Mouse (Mus musculus) stomach, postnatal 0 days (tissue): Measurements from ENCODE around the gene Rtkn. TPM values are rescaled to one million over a fixed set of nuclear protein-coding genes. Genes with fewer than 3 reads are reported as not detected.
A peak's percentile ranks its signal among the peaks of the same experiment; 100 is the strongest.
"Not testable (repeated sequence)": the region's sequence is repeated elsewhere in the genome, so short reads cannot be mapped to it uniquely, and the experiment has no call there.

ENCODE experiments used
- ATAC-seq: fragments of 200-750 bp; cut with Nextera tagmentation; 2 replicates; pipeline ENCODE4 v1.8.0; 2017; ENCODE audit not compliant: low FRiP score, low TSS enrichment
- DNase-seq: peaks from one replicate; pipeline ENCODE4 v3.0.0-alpha.2; 2016; ENCODE audit warnings: low spot score
- H3K27ac ChIP-seq: fragments of 300-500 bp; sonication (generic); replicated peaks from 2 replicates; pipeline ENCODE4 v1.5.1; 2014; ENCODE audit warnings: mild to moderate bottlenecking, control low read depth
- H3K27me3 ChIP-seq: fragments of 300-500 bp; sonication (generic); 2 replicates; pipeline ENCODE4 v1.6.1; 2014; ENCODE audit warnings: low read length; ENCODE audit not compliant: control insufficient read depth, insufficient read depth
- H3K36me3 ChIP-seq: fragments of 300-500 bp; sonication (generic); 2 replicates; pipeline ENCODE4 v1.6.1; 2014; ENCODE audit warnings: low read length, mixed read lengths; ENCODE audit not compliant: control insufficient read depth, insufficient read depth
- H3K4me1 ChIP-seq: fragments of 300-500 bp; sonication (generic); replicated peaks from 2 replicates; pipeline ENCODE4 v1.6.1; 2014; ENCODE audit warnings: antibody characterized with exemption; ENCODE audit not compliant: control insufficient read depth, insufficient read depth
- H3K4me2 ChIP-seq: fragments of 300-500 bp; sonication (generic); replicated peaks from 2 replicates; pipeline ENCODE4 v1.6.1; 2014; ENCODE audit warnings: low read depth, mild to moderate bottlenecking, control low read depth, moderate library complexity
- H3K4me3 ChIP-seq: fragments of 300-500 bp; sonication (generic); 2 replicates; pipeline ENCODE4 v1.5.1; 2014; ENCODE audit warnings: low read depth, low read length, control low read depth
- H3K9ac ChIP-seq: fragments of 300-500 bp; sonication (generic); 2 replicates; pipeline ENCODE4 v1.6.1; 2014; ENCODE audit warnings: mild to moderate bottlenecking, low read length, control low read depth, mixed read lengths
- H3K9me3 ChIP-seq: fragments of 300-500 bp; sonication (generic); 2 replicates; pipeline ENCODE4 v1.6.1; 2016; ENCODE audit warnings: low read length; ENCODE audit not compliant: control insufficient read depth
- CTCF ChIP-seq: IDR thresholded peaks from 2 replicates; pipeline ENCODE4 v1.5.1; 2016; ENCODE audit warnings: antibody characterized with exemption, low read depth, mild to moderate bottlenecking, moderate library complexity
- EP300 ChIP-seq: optimal IDR thresholded peaks from 2 replicates; pipeline ENCODE3; 2016; ENCODE audit warnings: antibody characterized with exemption
- WGBS: fragments of 180-500 bp; shearing (Covaris S2); extraction: QIAGEN DNeasy Blood & Tissue Kit; methylation state at CpG from one replicate; pipeline ENCODE4 v1.1.7; 2014; 5-methylcytosine and 5-hydroxymethylcytosine counted together
- polyA plus RNA-seq: library from polyadenylated mRNA; unstranded; fragments of >200 nt; fragmentation: Nextera tagmentation; extraction: Ambion mirVana; gene quantifications from 2 replicates; pipeline ENCODE4 v1.2.1, GENCODE M21; 2015

Rtkn gene
- polyA plus RNA-seq, 1 experiment from 2014 or later = 18.5 TPM

DNA sequence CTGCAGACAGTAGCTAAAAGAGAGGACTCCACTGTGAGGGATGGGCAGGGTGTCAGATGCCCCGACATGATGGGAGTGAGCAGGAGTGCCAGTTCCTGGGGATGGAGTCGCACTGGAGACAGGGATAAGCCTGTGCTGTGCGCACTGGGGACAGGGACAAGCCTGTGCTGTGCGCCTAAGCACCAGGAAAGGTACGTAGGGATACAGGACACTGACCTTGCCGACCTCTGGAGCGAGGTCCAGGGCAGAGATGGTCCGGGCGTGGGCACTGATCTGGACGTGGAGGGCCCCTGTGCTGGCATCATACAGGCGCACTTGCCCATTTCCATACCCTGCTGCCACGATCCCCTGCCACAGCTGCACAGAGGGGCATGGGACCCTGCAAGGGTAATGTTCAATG, 17.8 kb downstream of the Rtkn start:
- no peak overlapping the region for H3K9ac ChIP-seq
- H3K36me3 ChIP-seq = peaks cover 7% of the 10 kb centered on the region; the same call in 1 of the 2 replicates
- ATAC-seq (no peak), DNase-seq (no peak)
- no peaks in the 10 kb centered on the region for H3K4me1 ChIP-seq
- no peak overlapping the region for H3K4me2 ChIP-seq
- H3K9me3 ChIP-seq = no peaks in the 10 kb centered on the region
- H3K27me3 ChIP-seq = no peaks in the 10 kb centered on the region
- TF ChIP-seq CTCF (no peak), EP300 (no peak)
- H3K27ac ChIP-seq = no peak overlapping the region
- H3K4me3 ChIP-seq = no peak overlapping the region
- WGBS = 88% methylated on average over 12 of the region's 12 CpGs

DNA sequence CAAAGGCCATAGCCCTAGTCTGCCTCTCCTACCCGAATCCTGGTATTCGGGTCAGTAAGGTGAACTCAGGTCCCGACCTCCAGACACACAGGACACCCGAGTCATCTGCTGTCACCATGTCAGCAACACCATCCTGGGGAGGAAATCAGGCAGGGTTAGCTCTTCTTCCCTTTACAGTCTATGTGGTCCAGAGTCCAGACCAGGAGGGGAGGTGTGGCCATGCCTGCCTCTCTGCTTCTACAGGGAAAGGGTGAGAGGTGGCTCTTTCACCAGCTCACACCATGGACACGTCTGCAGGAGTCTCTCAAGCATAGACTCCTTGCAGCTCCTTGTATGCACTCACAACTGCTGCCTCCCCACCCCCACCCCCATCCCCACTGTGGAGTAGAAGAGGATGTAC, 18.2 kb downstream of the Rtkn start:
- Histone ChIP-seq H3K36me3 (0 out of 2 replicates have a peak, but pooled peaks cover 5% of the 10 kb centered on the region), H3K4me1 (no peaks in the 10 kb centered on the region), H3K27me3 (no peaks in the 10 kb centered on the region), H3K4me2 (no peak overlapping the region), H3K9ac (no peak overlapping the region), H3K27ac (no peak overlapping the region), H3K9me3 (no peaks in the 10 kb centered on the region), H3K4me3 (no peak overlapping the region)
- TF ChIP-seq EP300 (no peak), CTCF (no peak)
- WGBS = 82% methylated on average over 5 of the region's 5 CpGs
- no peak for DNase-seq
- no peak for ATAC-seq

DNA sequence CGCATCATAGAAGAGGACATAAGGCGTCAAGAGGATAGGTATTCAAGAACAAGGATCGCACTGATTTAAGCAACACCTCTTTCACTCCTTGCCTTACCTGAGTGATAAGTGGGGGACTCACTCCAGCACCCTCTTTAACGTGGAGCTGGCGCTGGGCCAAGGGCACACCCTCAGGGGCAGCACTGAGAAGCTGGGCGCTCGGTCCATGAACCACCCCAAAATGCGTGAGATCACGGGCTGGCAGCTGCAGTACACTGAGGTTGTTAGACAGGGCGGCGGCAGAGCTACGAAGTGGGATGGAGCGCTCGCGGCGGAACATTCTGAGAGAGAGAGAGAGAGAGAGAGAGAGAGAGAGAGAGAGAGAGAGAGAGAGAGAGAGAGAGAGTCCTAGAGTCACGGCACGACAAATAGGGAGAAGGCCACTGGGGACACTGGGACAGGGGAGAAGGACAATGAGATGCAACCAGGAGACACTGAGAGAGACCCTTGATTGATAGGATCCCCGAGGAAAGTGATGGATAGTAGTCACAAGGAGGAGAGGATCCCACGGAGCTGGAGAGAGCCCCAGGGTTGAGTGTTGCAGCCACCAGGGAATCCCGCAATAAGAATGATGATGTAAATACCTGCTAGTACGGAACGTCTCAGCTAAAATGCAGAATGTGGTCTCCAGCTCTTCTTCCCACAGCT, 20.4 kb downstream of the Rtkn start:
- Histone ChIP-seq H3K27me3 (no peaks in the 10 kb centered on the region), H3K4me3 (peak overlapping the region; percentile 50), H3K9me3 (no peaks in the 10 kb centered on the region), H3K9ac (peak overlapping the region; percentile 48), H3K4me2 (peak overlapping the region; percentile 81), H3K36me3 (0 out of 2 replicates have a peak, but pooled peaks cover 2% of the 10 kb centered on the region), H3K27ac (no peak overlapping the region), H3K4me1 (no peaks in the 10 kb centered on the region)
- 0 out of 2 replicates have a peak, but pooled peaks have one; percentile 16 for ATAC-seq
- WGBS = 8% methylated on average over 23 of the region's 23 CpGs
- no peak for DNase-seq
- no peak for TF ChIP-seq EP300
- no peak for TF ChIP-seq CTCF

DNA sequence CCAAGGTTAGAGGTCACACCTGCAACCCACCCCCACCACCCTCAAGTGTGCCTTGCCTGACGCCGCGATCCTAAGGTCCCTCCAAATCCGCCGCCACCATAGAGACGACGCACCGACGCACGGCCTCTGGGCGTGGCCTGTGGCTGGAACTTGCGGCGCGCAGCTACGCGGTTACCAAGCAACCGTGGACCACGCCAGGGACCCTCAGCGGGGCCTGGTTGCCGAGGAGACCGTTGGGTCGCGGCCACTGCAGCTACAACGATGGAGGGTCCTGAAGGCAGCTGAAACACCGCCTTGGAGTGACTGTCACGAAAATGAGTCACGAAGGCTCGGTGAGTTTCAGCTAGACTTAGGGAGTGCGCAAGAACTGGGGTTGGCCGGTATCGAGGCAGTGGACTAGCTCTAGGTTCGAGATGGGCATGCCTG, 21.0 kb downstream of the Rtkn start, which contains the start of the genes Wdr54 and 1700003E16Rik:
Gene Wdr54, minus strand, starts transcription at position 139 of the 426 bp plus-strand sequence.
Gene 1700003E16Rik, plus strand, starts transcription at position 146 of the 426 bp plus-strand sequence.
- peak; percentile 61 for DNase-seq
- TF ChIP-seq EP300 (no peak), CTCF (no peak)
- WGBS = 1% methylated on average over 32 of the region's 32 CpGs
- Histone ChIP-seq H3K4me2 (peak within 1 kb of the TSS; percentile 81), H3K9ac (peak within 1 kb of the TSS; percentile 48), H3K27ac (no peak within 1 kb of the TSS), H3K9me3 (no peaks in the 10 kb centered on the region), H3K4me1 (no peaks in the 10 kb centered on the region), H3K4me3 (peak within 1 kb of the TSS; percentile 50), H3K36me3 (0 out of 2 replicates have a peak, but pooled peaks cover 2% of the 10 kb centered on the region), H3K27me3 (0 out of 2 replicates have a peak, but pooled peaks cover 2% of the 10 kb centered on the region)
- peak; percentile 52; the same call in 1 of the 2 replicates for ATAC-seq

DNA sequence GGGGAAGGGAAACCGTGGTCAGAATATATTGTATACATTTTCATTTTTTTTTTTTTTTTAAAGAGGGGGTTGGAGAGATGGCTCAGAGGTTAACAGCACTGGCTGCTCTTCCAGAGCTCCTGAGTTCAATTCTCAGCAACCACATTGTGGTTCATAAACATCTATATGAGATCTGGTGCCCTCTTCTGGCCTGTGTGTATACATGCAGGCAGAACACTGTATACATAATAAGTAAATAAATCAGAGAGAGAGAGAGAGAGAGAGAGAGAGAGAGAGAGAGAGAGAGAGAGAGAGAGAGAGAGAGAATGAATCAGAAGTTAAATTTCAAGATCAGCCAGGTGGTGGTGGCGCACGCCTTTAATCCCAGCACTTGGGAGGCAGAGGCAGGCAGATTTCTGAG, 24.2 kb downstream of the Rtkn start:
- DNase-seq = peak; percentile 54
- not testable (repeated sequence) for H3K4me1 ChIP-seq, H3K27ac ChIP-seq, H3K36me3 ChIP-seq, H3K9ac ChIP-seq, H3K4me3 ChIP-seq, H3K4me2 ChIP-seq, H3K9me3 ChIP-seq
- 19% methylated on average over 3 of the region's 3 CpGs for WGBS
- TF ChIP-seq CTCF = peak; percentile 79
- peaks cover 12% of the 10 kb centered on the region; the same call in 1 of the 2 replicates for H3K27me3 ChIP-seq
- ATAC-seq = 0 out of 2 replicates have a peak, but pooled peaks have one; percentile 13

DNA sequence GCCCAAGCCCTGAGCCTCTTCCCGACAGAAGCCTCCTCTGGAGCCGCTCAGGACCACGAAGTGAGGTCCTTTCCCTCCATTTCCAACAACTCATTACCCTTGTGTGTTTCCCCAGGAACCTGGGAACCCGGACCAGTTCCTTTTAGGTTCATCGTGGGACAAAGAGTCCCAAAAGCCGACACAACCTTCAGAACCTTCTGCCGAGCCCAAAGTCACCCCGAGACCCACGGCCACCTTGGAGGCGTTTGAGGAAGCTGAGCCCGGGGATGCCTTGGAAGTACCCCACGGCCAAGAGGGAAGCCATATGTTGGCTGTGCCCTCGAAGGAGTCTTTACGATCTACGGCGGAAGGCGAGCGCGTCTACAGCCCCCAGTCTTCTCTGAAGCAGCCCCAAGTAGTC, 26.2 kb downstream of the Rtkn start:
- H3K36me3 ChIP-seq = no peaks in the 10 kb centered on the region
- H3K9ac ChIP-seq = peak overlapping the region; percentile 60; the same call in 1 of the 2 replicates
- peak overlapping the region; percentile 77 for H3K4me2 ChIP-seq
- no peak overlapping the region for H3K27ac ChIP-seq
- 21% methylated on average over 19 of the region's 19 CpGs for WGBS
- DNase-seq (no peak), ATAC-seq (no peak)
- H3K27me3 ChIP-seq = peaks cover 12% of the 10 kb centered on the region; the same call in 1 of the 2 replicates
- peaks cover 5% of the 10 kb centered on the region for H3K4me1 ChIP-seq
- peak overlapping the region; percentile 50 for H3K4me3 ChIP-seq
- no peak for TF ChIP-seq CTCF
- H3K9me3 ChIP-seq = no peaks in the 10 kb centered on the region
